Mouse (Mus musculus) stomach, postnatal 0 days (tissue): ENCODE measurements around the gene Hjurp. TPM values are rescaled to one million over a fixed set of nuclear protein-coding genes. Genes with fewer than 3 reads are reported as not detected.
"Not testable (repeated sequence)": the region's sequence is repeated elsewhere in the genome, so short reads cannot be mapped to it uniquely, and the experiment has no call there.

Experiments
- ATAC-seq: fragments of 200-750 bp; cut with Nextera tagmentation; 2 replicates; pipeline ENCODE4 v1.8.0; 2017; ENCODE audit not compliant: low FRiP score, low TSS enrichment
- DNase-seq: peaks from one replicate; pipeline ENCODE4 v3.0.0-alpha.2; 2016; ENCODE audit warnings: low spot score
- H3K27ac ChIP-seq: fragments of 300-500 bp; sonication (generic); replicated peaks from 2 replicates; pipeline ENCODE4 v1.5.1; 2014; ENCODE audit warnings: mild to moderate bottlenecking, control low read depth
- H3K27me3 ChIP-seq: fragments of 300-500 bp; sonication (generic); 2 replicates; pipeline ENCODE4 v1.6.1; 2014; ENCODE audit warnings: low read length; ENCODE audit not compliant: control insufficient read depth, insufficient read depth
- H3K36me3 ChIP-seq: fragments of 300-500 bp; sonication (generic); 2 replicates; pipeline ENCODE4 v1.6.1; 2014; ENCODE audit warnings: low read length, mixed read lengths; ENCODE audit not compliant: control insufficient read depth, insufficient read depth
- H3K4me1 ChIP-seq: fragments of 300-500 bp; sonication (generic); replicated peaks from 2 replicates; pipeline ENCODE4 v1.6.1; 2014; ENCODE audit warnings: antibody characterized with exemption; ENCODE audit not compliant: control insufficient read depth, insufficient read depth
- H3K4me2 ChIP-seq: fragments of 300-500 bp; sonication (generic); replicated peaks from 2 replicates; pipeline ENCODE4 v1.6.1; 2014; ENCODE audit warnings: low read depth, mild to moderate bottlenecking, control low read depth, moderate library complexity
- H3K4me3 ChIP-seq: fragments of 300-500 bp; sonication (generic); 2 replicates; pipeline ENCODE4 v1.5.1; 2014; ENCODE audit warnings: low read depth, low read length, control low read depth
- H3K9ac ChIP-seq: fragments of 300-500 bp; sonication (generic); 2 replicates; pipeline ENCODE4 v1.6.1; 2014; ENCODE audit warnings: mild to moderate bottlenecking, low read length, control low read depth, mixed read lengths
- H3K9me3 ChIP-seq: fragments of 300-500 bp; sonication (generic); 2 replicates; pipeline ENCODE4 v1.6.1; 2016; ENCODE audit warnings: low read length; ENCODE audit not compliant: control insufficient read depth
- CTCF ChIP-seq: IDR thresholded peaks from 2 replicates; pipeline ENCODE4 v1.5.1; 2016; ENCODE audit warnings: antibody characterized with exemption, low read depth, mild to moderate bottlenecking, moderate library complexity
- EP300 ChIP-seq: optimal IDR thresholded peaks from 2 replicates; pipeline ENCODE3; 2016; ENCODE audit warnings: antibody characterized with exemption
- WGBS: fragments of 180-500 bp; shearing (Covaris S2); extraction: QIAGEN DNeasy Blood & Tissue Kit; methylation state at CpG from one replicate; pipeline ENCODE4 v1.1.7; 2014; 5-methylcytosine and 5-hydroxymethylcytosine counted together
- polyA plus RNA-seq: library from polyadenylated mRNA; unstranded; fragments of >200 nt; fragmentation: Nextera tagmentation; extraction: Ambion mirVana; gene quantifications from 2 replicates; pipeline ENCODE4 v1.2.1, GENCODE M21; 2015

The Hjurp gene
- polyA plus RNA-seq, 1 experiment from 2014 or later = 34.1 TPM

DNA sequence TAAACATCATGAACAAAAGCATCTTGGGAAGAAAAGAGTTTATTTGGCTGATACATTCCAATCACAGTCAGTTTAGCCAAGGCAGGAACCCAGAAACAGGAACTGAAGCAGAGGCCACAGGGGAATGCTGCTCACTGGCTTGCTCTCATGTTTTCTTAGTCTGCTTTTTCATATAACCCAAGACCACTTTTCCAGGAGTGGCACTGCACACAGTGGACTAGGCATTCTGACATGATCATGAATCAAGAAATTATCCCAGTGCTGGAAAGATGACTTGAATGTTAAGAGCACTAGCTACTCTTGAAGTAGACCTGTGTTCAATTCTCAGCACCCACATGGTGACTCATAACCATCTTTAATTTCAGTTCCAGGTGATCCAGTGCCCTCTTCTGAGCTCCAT, 51.7 kb downstream of the Hjurp start:
- no peaks in the 10 kb centered on the region for H3K4me1 ChIP-seq
- TF ChIP-seq CTCF (no peak), EP300 (no peak)
- H3K36me3 ChIP-seq = no peaks in the 10 kb centered on the region
- DNase-seq = no peak
- H3K4me3 ChIP-seq = no peak overlapping the region
- H3K27me3 ChIP-seq = no peaks in the 10 kb centered on the region
- no peak overlapping the region for H3K9ac ChIP-seq
- no peak overlapping the region for H3K4me2 ChIP-seq
- H3K27ac ChIP-seq = no peak overlapping the region
- no peak for ATAC-seq
- H3K9me3 ChIP-seq = peaks cover 21% of the 10 kb centered on the region

DNA sequence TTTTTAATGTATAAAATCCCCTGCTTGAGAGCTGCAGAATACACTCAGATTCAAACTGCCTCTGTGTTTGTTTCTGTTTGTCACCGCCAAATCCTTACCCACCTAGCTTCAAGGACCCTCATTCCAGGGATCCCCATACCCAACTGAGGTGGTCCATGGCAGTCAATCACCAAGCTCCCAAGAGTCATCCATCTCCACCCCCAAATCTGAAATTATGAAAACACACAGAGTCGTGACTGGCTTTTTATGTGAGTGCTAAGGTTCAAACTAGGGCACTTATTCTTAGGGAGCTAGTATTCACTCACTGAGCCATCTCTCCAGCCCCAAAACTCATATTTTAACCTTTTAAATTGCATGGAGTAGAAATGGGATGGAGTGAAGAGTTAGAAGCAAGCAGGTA, 52.1 kb downstream of the Hjurp start:
- not testable (repeated sequence) for H3K36me3 ChIP-seq, DNase-seq
- WGBS = 40% methylated on average over 2 of the region's 2 CpGs

DNA sequence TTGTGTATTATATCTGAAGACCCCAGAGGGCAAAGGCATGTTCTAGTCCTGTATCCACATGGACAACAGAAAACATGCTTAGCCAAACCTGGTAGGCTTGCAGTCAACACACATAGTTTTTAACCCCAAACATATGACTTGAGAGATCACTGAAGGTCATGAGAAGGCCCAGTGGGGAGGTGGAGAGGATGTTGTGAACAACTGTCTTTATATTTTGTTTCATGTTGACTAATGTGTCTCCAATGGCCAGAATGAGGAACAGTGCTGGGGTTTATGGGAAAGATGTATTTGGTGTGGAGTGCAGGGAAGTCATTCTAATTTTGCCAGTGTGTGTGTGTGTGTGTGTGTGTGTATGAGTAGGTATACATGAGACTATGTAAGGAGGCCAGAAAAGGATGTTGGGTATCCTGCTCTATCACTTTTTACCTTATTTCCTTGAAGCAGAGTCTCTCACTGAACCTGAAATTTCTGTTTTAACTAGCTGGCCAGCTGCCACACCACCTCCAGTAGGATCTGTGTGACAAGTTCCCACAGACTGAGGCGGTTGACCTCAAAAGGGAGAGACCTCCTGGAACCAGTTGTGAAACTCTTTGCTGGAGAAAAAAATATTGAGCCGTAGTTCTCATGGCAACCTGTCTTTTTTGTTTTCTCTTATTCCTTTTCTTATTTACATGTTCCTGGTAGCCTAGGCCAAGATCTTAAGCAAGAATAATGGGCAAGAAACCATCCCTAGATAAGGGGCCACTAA, 53.2 kb downstream of the Hjurp start:
- Histone ChIP-seq H3K9me3 (peaks cover 14% of the 10 kb centered on the region), H3K4me1 (no peaks in the 10 kb centered on the region), H3K36me3 (no peaks in the 10 kb centered on the region), H3K4me2 (no peak overlapping the region), H3K4me3 (no peak overlapping the region), H3K27me3 (no peaks in the 10 kb centered on the region), H3K9ac (no peak overlapping the region), H3K27ac (no peak overlapping the region)
- DNase-seq (peak; percentile 37), ATAC-seq (no peak)
- TF ChIP-seq CTCF (no peak), EP300 (no peak)
- WGBS = 58% methylated on average over 2 of the region's 2 CpGs

More for the DNA sequence above, 52.1 kb downstream of the Hjurp start:
- H3K9ac ChIP-seq, ATAC-seq, H3K4me3 ChIP-seq, H3K27ac ChIP-seq, H3K4me2 ChIP-seq, H3K4me1 ChIP-seq, H3K27me3 ChIP-seq: not testable (repeated sequence)
- peaks cover 17% of the 10 kb centered on the region for H3K9me3 ChIP-seq

DNA sequence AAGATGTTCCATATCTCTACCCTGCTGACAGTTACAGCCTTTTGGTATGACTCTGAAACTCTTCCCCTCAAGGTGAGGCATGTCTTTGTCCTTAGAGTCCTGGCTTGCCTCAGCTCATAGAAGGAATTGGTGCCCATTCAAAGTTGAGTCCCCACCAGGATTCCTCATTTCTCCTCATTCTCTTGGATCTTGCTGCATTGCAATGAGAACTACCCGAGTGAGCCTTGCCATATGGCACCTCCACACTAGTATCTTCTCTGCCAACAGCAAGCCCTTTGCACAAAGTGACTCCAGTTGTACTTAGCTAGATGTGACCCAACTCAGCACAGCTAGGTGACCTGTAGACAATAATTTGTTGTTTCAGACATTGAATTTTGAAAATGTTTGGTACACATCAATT, 53.8 kb downstream of the Hjurp start:
- no peak overlapping the region for H3K4me3 ChIP-seq
- TF ChIP-seq CTCF (no peak), EP300 (no peak)
- no peak overlapping the region for H3K9ac ChIP-seq
- no peak overlapping the region for H3K4me2 ChIP-seq
- H3K27me3 ChIP-seq = no peaks in the 10 kb centered on the region
- no peak overlapping the region for H3K27ac ChIP-seq
- 52% methylated on average over 1 of the region's 1 CpGs for WGBS
- H3K9me3 ChIP-seq = peaks cover 14% of the 10 kb centered on the region
- H3K36me3 ChIP-seq = no peaks in the 10 kb centered on the region
- no peaks in the 10 kb centered on the region for H3K4me1 ChIP-seq
- peak; percentile 28 for DNase-seq
- no peak for ATAC-seq

DNA sequence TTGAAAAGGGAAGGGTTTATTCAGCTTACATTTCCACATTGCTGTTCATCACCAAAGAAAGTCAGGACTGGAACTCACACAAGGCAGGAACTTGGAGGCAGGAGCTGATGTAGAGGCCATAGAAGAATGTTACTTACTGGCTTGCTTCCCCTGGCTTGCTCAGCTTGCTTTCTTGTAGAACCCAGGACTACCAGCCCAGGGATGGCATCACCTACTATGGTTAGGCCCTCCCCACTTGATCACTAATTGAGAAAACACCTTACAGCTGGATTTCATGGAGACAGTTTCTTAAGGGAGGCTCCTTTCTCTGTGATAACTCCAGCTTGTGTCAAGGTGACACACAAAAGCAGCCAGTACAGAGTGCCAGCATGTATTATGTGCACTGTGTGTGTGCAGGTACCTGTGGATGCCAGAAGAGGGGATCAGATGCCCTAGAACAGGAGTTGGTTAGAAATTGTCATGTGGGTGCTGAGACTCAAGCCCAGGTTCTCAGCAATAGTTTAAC, 54.4 kb downstream of the Hjurp start:
- H3K4me2 ChIP-seq, H3K4me3 ChIP-seq, H3K9ac ChIP-seq, H3K27me3 ChIP-seq, H3K27ac ChIP-seq, H3K36me3 ChIP-seq, ATAC-seq, H3K4me1 ChIP-seq, DNase-seq: not testable (repeated sequence)
- H3K9me3 ChIP-seq = peaks cover 14% of the 10 kb centered on the region

DNA sequence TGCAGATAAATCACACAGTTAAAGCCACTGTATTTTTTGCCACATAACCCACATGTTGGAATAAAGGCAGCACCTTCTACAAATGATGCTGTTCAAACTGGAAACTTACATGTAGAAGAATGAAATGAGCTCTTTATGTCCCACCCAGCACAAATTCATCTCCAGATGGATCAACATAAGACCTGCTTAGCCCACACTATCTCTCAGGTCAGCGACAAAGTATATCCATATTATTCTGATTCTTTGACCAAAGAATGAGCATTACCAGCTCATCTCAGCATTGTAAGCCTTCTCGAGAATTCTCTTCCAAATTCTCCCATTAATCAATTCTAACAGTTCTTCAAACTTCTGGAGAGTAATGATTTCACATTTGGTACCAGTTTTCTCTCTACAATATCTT, 55.2 kb downstream of the Hjurp start:
- ATAC-seq (no peak), DNase-seq (peak; percentile 10)
- no peak for TF ChIP-seq EP300
- no peak for TF ChIP-seq CTCF
- Histone ChIP-seq H3K9ac (no peak overlapping the region), H3K4me2 (no peak overlapping the region), H3K4me1 (no peaks in the 10 kb centered on the region), H3K36me3 (no peaks in the 10 kb centered on the region), H3K27ac (no peak overlapping the region), H3K9me3 (peaks cover 12% of the 10 kb centered on the region), H3K27me3 (no peaks in the 10 kb centered on the region), H3K4me3 (no peak overlapping the region)
- WGBS = 42% methylated on average over 2 of the region's 2 CpGs
